Mouse (Mus musculus): ENCODE measurements at regions not wholly inside any gene's neighbourhood (a gene's known extent, or its start where the extent isn't known, plus 50 kb on each side); places are given as distances from the start of the nearest gene placed in this dataset.

DNA sequence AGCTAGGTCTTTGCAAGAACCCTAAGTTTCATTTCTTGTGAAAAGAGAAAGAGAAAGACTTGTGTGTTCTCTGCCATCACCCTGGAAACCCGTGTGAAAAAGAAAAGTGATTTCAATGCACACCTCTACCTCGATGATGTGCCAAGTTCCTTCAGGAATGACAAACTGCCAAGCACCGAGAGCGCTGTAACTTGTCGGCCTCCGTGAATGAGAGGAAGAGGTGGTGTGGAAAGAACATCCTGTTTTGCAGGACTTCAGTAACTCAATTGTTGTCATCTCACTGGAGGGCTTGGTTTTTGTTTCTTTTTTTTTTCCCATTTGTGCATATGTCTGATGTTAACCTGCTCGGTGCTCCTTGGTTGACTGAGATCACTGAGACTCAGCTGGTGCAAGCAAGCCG, 83.8 kb upstream of the Cerkl start:
- TF ChIP-seq CTCF (conservative IDR thresholded peaks at IDR 0.05; ENCODE audit: insufficient read depth, insufficient read length, low read depth, low read length) (no peak), POLR2A (IDR thresholded peaks at IDR 0.05; ENCODE audit: low read depth, low read length) (no peak)
